Mouse (Mus musculus): Measurements from ENCODE around the gene Klc1. TPM values are rescaled to one million over a fixed set of nuclear protein-coding genes. Genes with fewer than 3 reads are reported as not detected.

Gene Klc1
- polyA plus RNA-seq, 1 experiment from 2014 or later: 116 TPM

- Histone ChIP-seq H3K36me3 (peaks cover 26% of the 10 kb centered on the region), H3K4me3 (no peak overlapping the region), H3K4me1 (peaks cover 54% of the 10 kb centered on the region), H3K27me3 (ENCODE audit: insufficient read depth, poor library complexity, severe bottlenecking) (no peaks in the 10 kb centered on the region), H3K9me3 (no peaks in the 10 kb centered on the region), H3K27ac (no peak overlapping the region)
- no peak for DNase-seq (ENCODE audit: low spot score)
- 61% methylated on average over 16 of the region's 16 CpGs for WGBS
Measured at GRCm38 (mm10) chr12:111766313-111767236, 7.9 kb downstream of the Klc1 start.

- Histone ChIP-seq H3K36me3 (peaks cover 28% of the 10 kb centered on the region), H3K9me3 (no peaks in the 10 kb centered on the region), H3K27me3 (ENCODE audit: insufficient read depth, poor library complexity, severe bottlenecking) (no peaks in the 10 kb centered on the region), H3K27ac (no peak overlapping the region), H3K4me1 (peaks cover 36% of the 10 kb centered on the region), H3K4me3 (no peak overlapping the region)
- DNase-seq (ENCODE audit: low spot score): no peak
- 91% methylated on average over 10 of the region's 10 CpGs for WGBS
Measured at GRCm38 (mm10) chr12:111768322-111768928, 9.8 kb downstream of the Klc1 start.

- Histone ChIP-seq H3K9me3 (no peaks in the 10 kb centered on the region), H3K4me3 (no peak overlapping the region), H3K27ac (no peak overlapping the region), H3K4me1 (peaks cover 35% of the 10 kb centered on the region), H3K27me3 (ENCODE audit: insufficient read depth, poor library complexity, severe bottlenecking) (no peaks in the 10 kb centered on the region), H3K36me3 (peaks cover 31% of the 10 kb centered on the region)
- no peak for DNase-seq (ENCODE audit: low spot score)
- WGBS: 32% methylated on average over 10 of the region's 10 CpGs
Measured at GRCm38 (mm10) chr12:111769306-111769705, 10.7 kb downstream of the Klc1 start.

GRCm38 (mm10) chr12:111769816-111770577, 11.3 kb downstream of the Klc1 start:
- Histone ChIP-seq H3K4me3 (no peak overlapping the region), H3K9me3 (no peaks in the 10 kb centered on the region), H3K4me1 (peaks cover 35% of the 10 kb centered on the region), H3K27ac (no peak overlapping the region), H3K27me3 (ENCODE audit: insufficient read depth, poor library complexity, severe bottlenecking) (no peaks in the 10 kb centered on the region), H3K36me3 (peaks cover 37% of the 10 kb centered on the region)
- 70% methylated on average over 8 of the region's 9 CpGs for WGBS
- no peak for DNase-seq (ENCODE audit: low spot score)

GRCm38 (mm10) chr12:111770651-111771050, 12.0 kb downstream of the Klc1 start:
- Histone ChIP-seq H3K27ac (no peak overlapping the region), H3K36me3 (peaks cover 44% of the 10 kb centered on the region), H3K9me3 (no peaks in the 10 kb centered on the region), H3K27me3 (ENCODE audit: insufficient read depth, poor library complexity, severe bottlenecking) (no peaks in the 10 kb centered on the region), H3K4me3 (no peak overlapping the region), H3K4me1 (peaks cover 33% of the 10 kb centered on the region)
- WGBS: 87% methylated on average over 10 of the region's 10 CpGs
- DNase-seq (ENCODE audit: low spot score): no peak

- H3K9me3 ChIP-seq: no peaks in the 10 kb centered on the region
- WGBS: 88% methylated on average over 16 of the region's 16 CpGs
- no peak overlapping the region for H3K4me3 ChIP-seq
- peaks cover 15% of the 10 kb centered on the region for H3K4me1 ChIP-seq
- no peak for DNase-seq (ENCODE audit: low spot score)
- peaks cover 74% of the 10 kb centered on the region for H3K36me3 ChIP-seq
- no peak overlapping the region for H3K27ac ChIP-seq
- no peaks in the 10 kb centered on the region for H3K27me3 ChIP-seq (ENCODE audit: insufficient read depth, poor library complexity, severe bottlenecking)
Measured at GRCm38 (mm10) chr12:111774156-111774555, 15.5 kb downstream of the Klc1 start.

- WGBS: 81% methylated on average over 15 of the region's 15 CpGs
- H3K36me3 ChIP-seq: peaks cover 81% of the 10 kb centered on the region
Measured at GRCm38 (mm10) chr12:111774845-111775244, 16.2 kb downstream of the Klc1 start.

GRCm38 (mm10) chr12:111777919-111778318, 19.3 kb downstream of the Klc1 start:
- 93% methylated on average over 13 of the region's 13 CpGs for WGBS
- H3K36me3 ChIP-seq: peaks cover 99% of the 10 kb centered on the region

More at GRCm38 (mm10) chr12:111774845-111775244, 16.2 kb downstream of the Klc1 start:
- DNase-seq (ENCODE audit: low spot score): no peak
- peaks cover 8% of the 10 kb centered on the region for H3K4me1 ChIP-seq
- no peak overlapping the region for H3K27ac ChIP-seq
- no peak overlapping the region for H3K4me3 ChIP-seq
- no peaks in the 10 kb centered on the region for H3K27me3 ChIP-seq (ENCODE audit: insufficient read depth, poor library complexity, severe bottlenecking)
- no peaks in the 10 kb centered on the region for H3K9me3 ChIP-seq

GRCm38 (mm10) chr12:111779544-111779943, 20.9 kb downstream of the Klc1 start:
- no peak overlapping the region for H3K4me3 ChIP-seq
- no peaks in the 10 kb centered on the region for H3K9me3 ChIP-seq
- 96% methylated on average over 1 of the region's 1 CpGs for WGBS
- DNase-seq (ENCODE audit: low spot score): no peak
- no peak overlapping the region for H3K27ac ChIP-seq
- peaks cover 98% of the 10 kb centered on the region for H3K36me3 ChIP-seq
- no peaks in the 10 kb centered on the region for H3K4me1 ChIP-seq
- no peaks in the 10 kb centered on the region for H3K27me3 ChIP-seq (ENCODE audit: insufficient read depth, poor library complexity, severe bottlenecking)

More at GRCm38 (mm10) chr12:111777919-111778318, 19.3 kb downstream of the Klc1 start:
- no peak for DNase-seq (ENCODE audit: low spot score)
- no peak overlapping the region for H3K4me3 ChIP-seq
- H3K27me3 ChIP-seq (ENCODE audit: insufficient read depth, poor library complexity, severe bottlenecking): no peaks in the 10 kb centered on the region
- H3K27ac ChIP-seq: no peak overlapping the region
- no peaks in the 10 kb centered on the region for H3K4me1 ChIP-seq
- H3K9me3 ChIP-seq: no peaks in the 10 kb centered on the region

GRCm38 (mm10) chr12:111785174-111785573, 26.5 kb downstream of the Klc1 start:
- no peak for DNase-seq (ENCODE audit: low spot score)
- Histone ChIP-seq H3K27ac (no peak overlapping the region), H3K4me1 (peaks cover 7% of the 10 kb centered on the region; the same call in 1 of the 2 replicates), H3K27me3 (ENCODE audit: insufficient read depth, poor library complexity, severe bottlenecking) (no peaks in the 10 kb centered on the region), H3K9me3 (no peaks in the 10 kb centered on the region), H3K36me3 (peaks cover 99% of the 10 kb centered on the region), H3K4me3 (no peak overlapping the region)
- 72% methylated on average over 15 of the region's 15 CpGs for WGBS

- peaks cover 99% of the 10 kb centered on the region for H3K36me3 ChIP-seq
- 49% methylated on average over 6 of the region's 6 CpGs for WGBS
- peaks cover 7% of the 10 kb centered on the region; the same call in 1 of the 2 replicates for H3K4me1 ChIP-seq
Measured at GRCm38 (mm10) chr12:111787015-111787414, 28.4 kb downstream of the Klc1 start.

GRCm38 (mm10) chr12:111790090-111790489, 31.4 kb downstream of the Klc1 start:
- Histone ChIP-seq H3K9me3 (no peaks in the 10 kb centered on the region), H3K27me3 (ENCODE audit: insufficient read depth, poor library complexity, severe bottlenecking) (no peaks in the 10 kb centered on the region), H3K27ac (no peak overlapping the region), H3K36me3 (peaks cover 99% of the 10 kb centered on the region), H3K4me1 (peaks cover 10% of the 10 kb centered on the region; the same call in 1 of the 2 replicates), H3K4me3 (no peak overlapping the region)
- 91% methylated on average over 5 of the region's 5 CpGs for WGBS
- DNase-seq (ENCODE audit: low spot score): no peak

More at GRCm38 (mm10) chr12:111787015-111787414, 28.4 kb downstream of the Klc1 start:
- no peaks in the 10 kb centered on the region for H3K27me3 ChIP-seq (ENCODE audit: insufficient read depth, poor library complexity, severe bottlenecking)
- DNase-seq (ENCODE audit: low spot score): no peak
- no peak overlapping the region for H3K27ac ChIP-seq
- H3K4me3 ChIP-seq: no peak overlapping the region
- H3K9me3 ChIP-seq: no peaks in the 10 kb centered on the region
